Mouse (Mus musculus) stomach, embryonic 16.5 days (tissue): ENCODE measurements at regions not wholly inside any gene's neighbourhood (a gene's known extent, or its start where the extent isn't known, plus 50 kb on each side); places are given as distances from the start of the nearest gene placed in this dataset.

Source experiments
- ATAC-seq: fragments of 200-750 bp; cut with Nextera tagmentation; 2 replicates; pipeline ENCODE4 v1.8.0; 2017; ENCODE audit warnings: moderate number of reproducible peaks, moderate TSS enrichment; ENCODE audit not compliant: insufficient read depth, low FRiP score
- H3K27ac ChIP-seq: fragments of 300-500 bp; sonication (generic); 2 replicates; pipeline ENCODE4 v1.5.1; 2014; ENCODE audit warnings: low read length
- H3K27me3 ChIP-seq: fragments of 300-500 bp; sonication (generic); 2 replicates; pipeline ENCODE4 v1.6.1; 2014; ENCODE audit warnings: low read length, control low read depth, mixed read lengths; ENCODE audit not compliant: control insufficient read depth, insufficient read depth
- H3K36me3 ChIP-seq: fragments of 300-500 bp; sonication (generic); 2 replicates; pipeline ENCODE4 v1.6.1; 2014; ENCODE audit warnings: low read length; ENCODE audit not compliant: control insufficient read depth, insufficient read depth
- H3K4me1 ChIP-seq: fragments of 300-500 bp; sonication (generic); 2 replicates; pipeline ENCODE4 v1.6.1; 2014; ENCODE audit warnings: low read length, control low read depth, mixed read lengths; ENCODE audit not compliant: control insufficient read depth, insufficient read depth
- H3K4me2 ChIP-seq: fragments of 300-500 bp; sonication (generic); 2 replicates; pipeline ENCODE4 v1.6.1; 2014; ENCODE audit warnings: low read depth, low read length, mixed read lengths
- H3K4me3 ChIP-seq: fragments of 300-500 bp; sonication (generic); replicated peaks from 2 replicates; pipeline ENCODE4 v1.5.1; 2014; ENCODE audit warnings: mild to moderate bottlenecking, low read length
- H3K9ac ChIP-seq: fragments of 300-500 bp; sonication (generic); 2 replicates; pipeline ENCODE4 v1.6.1; 2014; ENCODE audit warnings: low read length
- H3K9me3 ChIP-seq: fragments of 300-500 bp; sonication (generic); replicated peaks from 2 replicates; pipeline ENCODE4 v1.6.1; 2016; ENCODE audit warnings: low read length, control low read depth; ENCODE audit not compliant: control insufficient read depth
- WGBS: fragments of 180-500 bp; shearing (Covaris S2); extraction: QIAGEN DNeasy Blood & Tissue Kit; methylation state at CpG from one replicate; pipeline ENCODE4 v1.1.7; 2014; 5-methylcytosine and 5-hydroxymethylcytosine counted together

GRCm38 (mm10) chrX:99246704-99247103 is 110.8 kb downstream of the Efnb1 start:
- Histone ChIP-seq H3K27ac (no peak overlapping the region), H3K9ac (no peak overlapping the region), H3K36me3 (no peaks in the 10 kb centered on the region), H3K4me1 (0 out of 2 replicates have a peak, but pooled peaks cover 4% of the 10 kb centered on the region), H3K4me2 (no peak overlapping the region), H3K9me3 (no peaks in the 10 kb centered on the region), H3K4me3 (no peak overlapping the region), H3K27me3 (peaks cover 6% of the 10 kb centered on the region; the same call in 1 of the 2 replicates)
- 53% methylated on average over 2 of the region's 2 CpGs for WGBS
- ATAC-seq, result no peak

- 84% methylated on average over 8 of the region's 8 CpGs for WGBS
- 0 out of 2 replicates have a peak, but pooled peaks cover 4% of the 10 kb centered on the region for H3K4me1 ChIP-seq
- H3K4me3 ChIP-seq, result no peak overlapping the region
- no peak overlapping the region for H3K27ac ChIP-seq
- no peak overlapping the region for H3K4me2 ChIP-seq
- H3K9ac ChIP-seq, result no peak overlapping the region
- H3K27me3 ChIP-seq, result peaks cover 6% of the 10 kb centered on the region; the same call in 1 of the 2 replicates
- H3K36me3 ChIP-seq, result no peaks in the 10 kb centered on the region
- no peaks in the 10 kb centered on the region for H3K9me3 ChIP-seq
- ATAC-seq, result no peak
Measured at GRCm38 (mm10) chrX:99246051-99246450, 110.1 kb downstream of the Efnb1 start.

GRCm38 (mm10) chrX:99245541-99245940 is 109.6 kb downstream of the Efnb1 start:
- H3K4me2 ChIP-seq, result no peak overlapping the region
- H3K27ac ChIP-seq, result no peak overlapping the region
- no peaks in the 10 kb centered on the region for H3K36me3 ChIP-seq
- whole genome bisulfite sequencing, result 87% methylated on average over 3 of the region's 3 CpGs
- H3K9me3 ChIP-seq, result no peaks in the 10 kb centered on the region
- ATAC-seq, result no peak
- H3K4me3 ChIP-seq, result no peak overlapping the region
- H3K27me3 ChIP-seq, result peaks cover 6% of the 10 kb centered on the region; the same call in 1 of the 2 replicates
- H3K4me1 ChIP-seq, result 0 out of 2 replicates have a peak, but pooled peaks cover 4% of the 10 kb centered on the region
- no peak overlapping the region for H3K9ac ChIP-seq

GRCm38 (mm10) chrX:99243251-99243650 is 107.3 kb downstream of the Efnb1 start:
- 0 out of 2 replicates have a peak, but pooled peaks cover 4% of the 10 kb centered on the region for H3K4me1 ChIP-seq

GRCm38 (mm10) chrX:99241684-99242118 is 105.8 kb downstream of the Efnb1 start:
- peak; percentile 63; the same call in 1 of the 2 replicates for ATAC-seq
- Histone ChIP-seq H3K9ac (no peak overlapping the region), H3K36me3 (no peaks in the 10 kb centered on the region), H3K4me3 (no peak overlapping the region), H3K27ac (peak overlapping the region; percentile 38), H3K27me3 (peaks cover 3% of the 10 kb centered on the region), H3K9me3 (no peaks in the 10 kb centered on the region), H3K4me1 (0 out of 2 replicates have a peak, but pooled peaks cover 4% of the 10 kb centered on the region), H3K4me2 (no peak overlapping the region)
- 19% methylated on average over 5 of the region's 5 CpGs for WGBS

More at GRCm38 (mm10) chrX:99243251-99243650, 107.3 kb downstream of the Efnb1 start:
- H3K9ac ChIP-seq, result no peak overlapping the region
- no peak overlapping the region for H3K4me2 ChIP-seq
- H3K4me3 ChIP-seq, result no peak overlapping the region
- H3K27me3 ChIP-seq, result peaks cover 6% of the 10 kb centered on the region
- H3K36me3 ChIP-seq, result no peaks in the 10 kb centered on the region
- 79% methylated on average over 5 of the region's 5 CpGs for WGBS
- no peak overlapping the region for H3K27ac ChIP-seq
- no peak for ATAC-seq
- no peaks in the 10 kb centered on the region for H3K9me3 ChIP-seq

GRCm38 (mm10) chrX:99233035-99233434 is 97.1 kb downstream of the Efnb1 start:
- WGBS, result 51% methylated on average over 3 of the region's 3 CpGs
- ATAC-seq, result no peak
- H3K36me3 ChIP-seq, result no peaks in the 10 kb centered on the region

GRCm38 (mm10) chrX:99232331-99232730 is 96.4 kb downstream of the Efnb1 start:
- no peak for ATAC-seq
- Histone ChIP-seq H3K4me2 (no peak overlapping the region), H3K9me3 (no peaks in the 10 kb centered on the region), H3K4me3 (no peak overlapping the region), H3K36me3 (no peaks in the 10 kb centered on the region), H3K27me3 (peaks cover 28% of the 10 kb centered on the region; the same call in 1 of the 2 replicates), H3K9ac (no peak overlapping the region), H3K27ac (no peak overlapping the region), H3K4me1 (no peaks in the 10 kb centered on the region)
- 50% methylated on average over 7 of the region's 7 CpGs for WGBS

More at GRCm38 (mm10) chrX:99233035-99233434, 97.1 kb downstream of the Efnb1 start:
- H3K9ac ChIP-seq, result no peak overlapping the region
- H3K4me1 ChIP-seq, result no peaks in the 10 kb centered on the region
- H3K27me3 ChIP-seq, result peaks cover 22% of the 10 kb centered on the region; the same call in 1 of the 2 replicates
- no peak overlapping the region for H3K4me3 ChIP-seq
- no peak overlapping the region for H3K27ac ChIP-seq
- no peak overlapping the region for H3K4me2 ChIP-seq
- no peaks in the 10 kb centered on the region for H3K9me3 ChIP-seq

GRCm38 (mm10) chrX:99225111-99225752 is 89.3 kb downstream of the Efnb1 start:
- H3K4me2 ChIP-seq, result no peak overlapping the region
- H3K27me3 ChIP-seq, result peaks cover 28% of the 10 kb centered on the region; the same call in 1 of the 2 replicates
- H3K27ac ChIP-seq, result no peak overlapping the region
- H3K9ac ChIP-seq, result no peak overlapping the region
- WGBS, result 67% methylated on average over 7 of the region's 7 CpGs
- ATAC-seq, result no peak
- H3K4me3 ChIP-seq, result no peak overlapping the region
- H3K9me3 ChIP-seq, result no peaks in the 10 kb centered on the region
- H3K36me3 ChIP-seq, result no peaks in the 10 kb centered on the region
- H3K4me1 ChIP-seq, result no peaks in the 10 kb centered on the region

GRCm38 (mm10) chrX:99222017-99222416 is 86.1 kb downstream of the Efnb1 start:
- Histone ChIP-seq H3K4me1 (no peaks in the 10 kb centered on the region), H3K36me3 (no peaks in the 10 kb centered on the region), H3K27ac (no peak overlapping the region), H3K9ac (no peak overlapping the region), H3K27me3 (peaks cover 15% of the 10 kb centered on the region; the same call in 1 of the 2 replicates), H3K9me3 (no peaks in the 10 kb centered on the region), H3K4me3 (no peak overlapping the region), H3K4me2 (no peak overlapping the region)
- no peak for ATAC-seq
- WGBS, result 66% methylated on average over 5 of the region's 5 CpGs
